Mouse (Mus musculus) heart, adult 2 months (tissue): Measurements from ENCODE around the gene Fdps.

Source experiments
- CTCF ChIP-seq: fragments of 200-600 bp; IDR thresholded peaks from 2 replicates; pipeline ENCODE4 v1.8.1; 2022; ENCODE audit warnings: antibody characterized with exemption, mild to moderate bottlenecking, moderate library complexity
- POLR2A ChIP-seq: fragments of 200-500 bp; IDR thresholded peaks from 2 replicates; pipeline ENCODE4 v1.6.1; 2011; ENCODE audit warnings: mild to moderate bottlenecking, low read depth, low read length, control low read depth; ENCODE audit not compliant: insufficient read depth

- TF ChIP-seq POLR2A (no peak), CTCF (no peak)
Observed at GRCm38 (mm10) chr3:89067265-89067664, 34.5 kb downstream of the Fdps start.
